Mouse (Mus musculus) intestine, embryonic 16.5 days (tissue): ENCODE measurements around the gene Txlnb. TPM values are rescaled to one million over a fixed set of nuclear protein-coding genes. Genes with fewer than 3 reads are reported as not detected.
"Not testable (repeated sequence)": the region's sequence is repeated elsewhere in the genome, so short reads cannot be mapped to it uniquely, and the experiment has no call there.

Source experiments
- ATAC-seq: fragments of 200-750 bp; cut with Nextera tagmentation; 2 replicates; pipeline ENCODE4 v1.8.0; 2017; ENCODE audit warnings: moderate TSS enrichment, moderate library complexity
- H3K27ac ChIP-seq: fragments of 300-500 bp; sonication (generic); 2 replicates; pipeline ENCODE4 v1.5.1; 2014; ENCODE audit warnings: mild to moderate bottlenecking, low read length
- H3K27me3 ChIP-seq: fragments of 300-500 bp; sonication (generic); replicated peaks from 2 replicates; pipeline ENCODE4 v1.6.1; 2014; ENCODE audit warnings: low read length, control low read depth, mixed read lengths; ENCODE audit not compliant: control insufficient read depth, insufficient read depth
- H3K36me3 ChIP-seq: fragments of 300-500 bp; sonication (generic); 2 replicates; pipeline ENCODE4 v1.6.1; 2014; ENCODE audit warnings: low read length, control low read depth; ENCODE audit not compliant: control insufficient read depth, insufficient read depth
- H3K4me1 ChIP-seq: fragments of 300-500 bp; sonication (generic); 2 replicates; pipeline ENCODE4 v1.6.1; 2014; ENCODE audit warnings: low read length, control low read depth, mixed read lengths; ENCODE audit not compliant: control insufficient read depth, insufficient read depth
- H3K4me2 ChIP-seq: fragments of 300-500 bp; sonication (generic); 2 replicates; pipeline ENCODE4 v1.6.1; 2014; ENCODE audit warnings: low read depth, low read length, control low read depth
- H3K4me3 ChIP-seq: fragments of 300-500 bp; sonication (generic); 2 replicates; pipeline ENCODE4 v1.5.1; 2014; ENCODE audit warnings: mild to moderate bottlenecking, low read length
- H3K9ac ChIP-seq: fragments of 300-500 bp; sonication (generic); 2 replicates; pipeline ENCODE4 v1.6.1; 2014; ENCODE audit warnings: low read depth, low read length
- H3K9me3 ChIP-seq: fragments of 300-500 bp; sonication (generic); 2 replicates; pipeline ENCODE4 v1.6.1; 2016; ENCODE audit warnings: low read length, control low read depth; ENCODE audit not compliant: control insufficient read depth
- WGBS: fragments of 180-500 bp; shearing (Covaris S2); extraction: QIAGEN DNeasy Blood & Tissue Kit; methylation state at CpG from one replicate; pipeline ENCODE4 v1.1.7; 2014; 5-methylcytosine and 5-hydroxymethylcytosine counted together
- polyA plus RNA-seq: library from polyadenylated mRNA; unstranded; fragments of >200 nt; fragmentation: Nextera tagmentation; extraction: Ambion mirVana; gene quantifications from 2 replicates; pipeline ENCODE4 v1.2.1, GENCODE M21; 2015

Txlnb gene
- polyA plus RNA-seq, 1 experiment from 2014 or later = 0.13 TPM

DNA sequence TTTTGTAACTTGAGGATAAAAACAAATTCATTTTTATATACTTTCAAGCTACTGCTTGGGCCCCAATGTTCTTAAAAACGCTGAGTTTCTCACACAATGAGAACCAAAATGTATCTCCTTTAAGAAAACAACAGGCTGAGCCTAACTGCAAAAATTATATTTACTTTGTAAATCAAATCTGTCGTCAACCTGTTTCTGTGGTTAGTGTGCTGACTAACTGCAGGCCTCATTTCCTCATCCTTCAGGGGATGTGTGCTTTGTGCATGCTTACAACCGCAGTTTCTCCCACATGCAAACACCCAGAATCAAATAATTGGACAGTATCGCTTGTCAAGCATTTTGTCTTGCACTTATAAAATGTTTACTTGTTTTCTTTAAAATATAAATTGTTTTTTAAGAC, 20.9 kb upstream of the Txlnb start:
- Histone ChIP-seq H3K27ac (no peak overlapping the region), H3K36me3 (no peaks in the 10 kb centered on the region), H3K9me3 (no peaks in the 10 kb centered on the region), H3K27me3 (no peaks in the 10 kb centered on the region), H3K4me1 (no peaks in the 10 kb centered on the region), H3K4me2 (no peak overlapping the region), H3K9ac (no peak overlapping the region), H3K4me3 (no peak overlapping the region)
- no peak for ATAC-seq
- WGBS = 60% methylated on average over 4 of the region's 4 CpGs

DNA sequence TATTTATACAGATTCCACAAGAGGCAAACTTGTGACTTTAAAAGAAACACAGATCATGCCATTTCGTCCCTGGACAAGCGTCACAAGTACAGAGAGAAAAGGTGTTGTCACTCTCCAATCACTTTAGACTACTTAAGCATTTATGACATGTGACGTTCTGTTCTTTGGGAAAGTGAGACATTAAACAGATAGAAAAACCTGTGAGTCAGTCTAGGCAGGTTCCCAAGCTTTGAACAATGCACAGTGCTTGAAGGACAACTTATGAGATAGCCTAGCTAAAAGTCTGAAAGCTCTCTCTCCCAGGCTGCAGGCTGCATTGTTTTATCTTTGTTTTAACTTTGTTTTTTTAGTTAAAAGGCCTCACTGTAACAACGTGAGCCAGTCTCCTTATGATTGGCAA, 19.3 kb upstream of the Txlnb start:
- not testable (repeated sequence) for H3K9me3 ChIP-seq, H3K4me1 ChIP-seq, ATAC-seq, H3K36me3 ChIP-seq, H3K4me3 ChIP-seq, H3K27ac ChIP-seq, H3K27me3 ChIP-seq, H3K4me2 ChIP-seq, H3K9ac ChIP-seq
- 56% methylated on average over 4 of the region's 4 CpGs for WGBS

DNA sequence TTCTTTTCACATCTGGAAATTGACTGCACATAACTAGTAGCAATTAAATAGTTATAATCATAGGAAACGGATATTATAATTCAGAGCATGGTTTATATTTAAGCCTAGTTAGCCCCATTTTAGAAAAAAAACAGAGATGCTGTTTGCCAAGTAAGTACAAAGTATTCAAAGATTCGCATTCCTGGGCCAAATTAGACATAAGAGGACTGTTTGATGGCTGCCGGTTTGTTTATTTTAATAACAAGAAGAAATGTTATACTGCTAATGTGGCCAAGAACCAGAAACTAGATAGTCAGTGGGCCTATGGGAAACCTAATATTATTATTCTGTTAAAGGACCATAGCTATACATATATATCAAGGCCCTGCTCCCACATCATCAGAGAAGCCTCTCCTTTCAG, 9.3 kb upstream of the Txlnb start:
- Histone ChIP-seq H3K36me3 (no peaks in the 10 kb centered on the region), H3K4me2 (no peak overlapping the region), H3K9ac (no peak overlapping the region), H3K27ac (no peak overlapping the region), H3K4me1 (no peaks in the 10 kb centered on the region), H3K4me3 (no peak overlapping the region), H3K27me3 (no peaks in the 10 kb centered on the region), H3K9me3 (no peaks in the 10 kb centered on the region)
- WGBS = 63% methylated on average over 3 of the region's 3 CpGs
- ATAC-seq = no peak

DNA sequence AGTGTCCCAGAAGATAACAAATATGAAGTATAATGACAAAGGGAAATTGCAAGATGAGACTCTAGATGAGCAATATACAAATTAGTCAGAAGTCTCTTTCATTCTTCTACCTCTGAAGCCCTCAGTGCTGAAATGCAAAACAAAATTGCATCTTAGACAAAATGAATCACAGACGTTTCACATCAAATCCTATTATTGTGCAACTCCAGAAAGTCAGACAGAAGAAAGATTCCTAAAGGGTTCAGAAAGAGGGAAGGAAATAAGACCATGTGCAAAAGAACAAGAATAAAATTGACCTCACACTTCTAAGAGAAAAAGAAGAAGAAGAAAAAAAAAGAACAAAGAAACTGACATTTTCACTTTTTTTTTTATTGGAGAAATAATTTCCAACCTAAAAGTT, 8.1 kb upstream of the Txlnb start:
- H3K27ac ChIP-seq = no peak overlapping the region
- H3K9me3 ChIP-seq = no peaks in the 10 kb centered on the region
- no peak overlapping the region for H3K4me2 ChIP-seq
- H3K27me3 ChIP-seq = no peaks in the 10 kb centered on the region
- no peak overlapping the region for H3K9ac ChIP-seq
- no peaks in the 10 kb centered on the region for H3K4me1 ChIP-seq
- H3K36me3 ChIP-seq = no peaks in the 10 kb centered on the region
- ATAC-seq = no peak
- 82% methylated on average over 1 of the region's 1 CpGs for WGBS
- no peak overlapping the region for H3K4me3 ChIP-seq

DNA sequence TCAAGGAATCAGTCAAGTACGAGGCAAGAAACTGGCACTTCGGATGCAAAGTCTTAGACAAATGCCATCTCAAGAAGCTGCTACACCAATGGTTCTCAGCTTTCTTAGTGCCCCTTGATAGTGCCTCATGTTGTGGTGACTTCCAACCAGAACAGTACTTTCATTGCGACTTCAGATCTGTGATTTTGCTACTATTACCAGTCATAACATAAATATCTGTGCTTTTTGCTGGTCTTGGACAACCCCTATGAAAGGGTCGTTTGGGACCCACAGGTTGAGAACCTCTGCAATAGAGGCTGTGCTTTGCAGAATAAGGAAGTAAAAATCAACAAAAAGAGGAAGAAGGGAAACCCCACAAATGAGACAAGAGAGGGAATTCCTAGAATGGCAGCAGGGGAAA, 7.7 kb upstream of the Txlnb start:
- H3K4me3 ChIP-seq = no peak overlapping the region
- no peak overlapping the region for H3K27ac ChIP-seq
- ATAC-seq = no peak
- H3K9ac ChIP-seq = no peak overlapping the region
- no peaks in the 10 kb centered on the region for H3K9me3 ChIP-seq
- H3K4me2 ChIP-seq = no peak overlapping the region
- H3K36me3 ChIP-seq = no peaks in the 10 kb centered on the region
- H3K4me1 ChIP-seq = no peaks in the 10 kb centered on the region
- no peaks in the 10 kb centered on the region for H3K27me3 ChIP-seq
- 86% methylated on average over 4 of the region's 4 CpGs for WGBS

DNA sequence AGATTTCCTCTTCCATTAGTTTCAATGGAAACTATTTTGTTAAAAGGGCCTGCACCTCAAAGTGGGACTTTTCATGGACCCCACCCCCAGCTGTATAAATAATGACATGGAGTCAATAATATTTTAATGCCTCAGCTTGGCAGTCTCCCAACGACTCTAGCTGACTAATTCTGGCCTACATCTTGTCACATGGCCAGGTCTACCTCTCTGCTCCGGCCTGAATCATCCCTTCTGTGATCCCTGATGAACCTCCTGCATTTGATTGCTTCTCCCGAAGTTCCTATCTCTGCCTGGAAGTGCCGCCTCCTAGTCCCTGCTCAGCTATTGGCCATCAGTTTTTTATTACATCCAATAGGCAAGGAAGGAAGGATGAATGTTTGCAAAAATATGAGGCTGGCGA, 2.1 kb upstream of the Txlnb start:
- Histone ChIP-seq H3K36me3 (no peaks in the 10 kb centered on the region), H3K27me3 (no peaks in the 10 kb centered on the region), H3K27ac (no peak overlapping the region), H3K4me3 (no peak overlapping the region), H3K4me1 (no peaks in the 10 kb centered on the region), H3K9me3 (no peaks in the 10 kb centered on the region), H3K4me2 (no peak overlapping the region), H3K9ac (no peak overlapping the region)
- ATAC-seq = no peak
- 71% methylated on average over 5 of the region's 5 CpGs for WGBS

DNA sequence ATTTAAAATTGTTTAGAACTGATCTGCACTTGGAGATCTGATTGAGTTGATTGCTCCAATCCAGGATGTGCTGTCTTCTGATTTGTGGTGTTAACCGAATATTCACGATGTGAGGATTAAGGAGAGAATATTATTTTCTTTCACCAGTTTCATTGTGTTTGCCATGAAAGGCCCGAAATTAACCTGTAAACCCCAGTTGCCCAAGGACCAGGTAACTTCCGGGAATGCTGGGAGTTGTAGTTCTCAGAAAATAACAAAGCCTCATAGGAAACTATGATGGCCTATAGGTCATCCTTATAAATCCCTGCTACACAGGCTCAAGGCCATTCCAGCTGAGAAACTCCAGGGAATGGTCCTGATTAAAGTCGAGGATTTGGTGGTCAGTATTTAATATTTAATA, 1.6 kb upstream of the Txlnb start:
- Histone ChIP-seq H3K36me3 (no peaks in the 10 kb centered on the region), H3K4me1 (no peaks in the 10 kb centered on the region), H3K9me3 (no peaks in the 10 kb centered on the region), H3K4me2 (no peak overlapping the region), H3K4me3 (no peak overlapping the region), H3K27ac (no peak overlapping the region), H3K27me3 (no peaks in the 10 kb centered on the region), H3K9ac (no peak overlapping the region)
- no peak for ATAC-seq
- 91% methylated on average over 5 of the region's 5 CpGs for WGBS

DNA sequence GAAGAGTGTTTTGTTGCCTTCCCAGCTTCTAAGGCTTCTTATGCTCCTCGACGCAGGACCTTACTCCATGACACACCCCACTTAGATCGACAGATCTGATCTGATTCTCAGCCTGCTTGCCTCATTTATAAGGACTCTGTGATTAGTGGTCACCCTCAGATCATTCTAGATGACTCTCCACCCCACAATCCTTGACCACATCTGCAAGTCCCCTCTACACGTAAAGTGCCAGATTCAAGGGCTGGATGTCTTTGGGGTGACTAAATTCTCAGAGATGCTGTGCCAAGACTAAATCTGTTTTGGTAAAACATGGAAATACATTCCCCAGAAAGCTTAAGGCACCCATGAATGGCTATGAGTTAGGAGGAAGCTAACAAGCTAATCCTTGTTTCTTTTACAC, 799 bp upstream of the Txlnb start:
- no peak overlapping the region for H3K4me3 ChIP-seq
- H3K36me3 ChIP-seq = no peaks in the 10 kb centered on the region
- no peaks in the 10 kb centered on the region for H3K4me1 ChIP-seq
- no peaks in the 10 kb centered on the region for H3K9me3 ChIP-seq
- no peak for ATAC-seq
- no peaks in the 10 kb centered on the region for H3K27me3 ChIP-seq
- WGBS = 81% methylated on average over 4 of the region's 4 CpGs
- H3K27ac ChIP-seq = no peak overlapping the region
- no peak overlapping the region for H3K9ac ChIP-seq
- H3K4me2 ChIP-seq = no peak overlapping the region

DNA sequence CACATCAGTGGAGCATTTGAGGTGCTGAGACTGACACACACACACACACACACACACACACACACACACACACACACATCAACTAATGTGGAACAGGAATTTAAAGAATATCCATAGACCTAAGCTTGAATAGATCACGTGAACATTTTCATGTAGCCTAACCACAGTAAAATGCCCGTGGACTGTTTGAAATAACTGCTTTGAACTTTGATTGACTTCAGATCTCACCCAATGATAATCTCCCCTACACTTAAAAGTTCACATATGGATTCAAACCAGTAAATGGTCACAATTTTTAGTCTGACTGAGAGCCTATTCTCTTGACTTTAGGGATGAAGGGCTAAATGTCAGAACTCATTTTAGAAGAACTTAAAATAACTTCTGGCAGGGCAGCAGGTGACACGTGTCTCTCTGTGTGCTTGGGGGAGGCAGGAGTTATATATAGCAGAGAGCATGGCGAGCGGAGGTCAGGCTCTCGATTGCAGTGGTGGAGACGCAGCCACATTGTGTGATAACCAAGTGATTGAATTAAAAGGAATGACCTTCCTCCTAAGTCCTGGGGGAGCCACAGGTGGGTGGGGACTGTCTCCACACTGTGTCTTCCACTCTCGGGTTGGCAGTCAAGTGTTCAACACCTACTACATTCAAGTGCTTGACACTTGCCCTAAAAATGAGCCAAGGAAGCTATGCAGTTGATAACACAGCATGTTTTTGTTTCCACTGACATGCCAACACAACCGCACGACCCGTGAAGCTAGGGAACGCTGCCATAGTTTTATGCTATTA, 1.0 kb downstream of the Txlnb start:
- no peak overlapping the region for H3K4me3 ChIP-seq
- WGBS = 62% methylated on average over 12 of the region's 12 CpGs
- no peak overlapping the region for H3K9ac ChIP-seq
- ATAC-seq = no peak
- no peak overlapping the region for H3K27ac ChIP-seq
- no peaks in the 10 kb centered on the region for H3K9me3 ChIP-seq
- no peaks in the 10 kb centered on the region for H3K36me3 ChIP-seq
- H3K4me1 ChIP-seq = no peaks in the 10 kb centered on the region
- H3K4me2 ChIP-seq = no peak overlapping the region
- no peaks in the 10 kb centered on the region for H3K27me3 ChIP-seq

DNA sequence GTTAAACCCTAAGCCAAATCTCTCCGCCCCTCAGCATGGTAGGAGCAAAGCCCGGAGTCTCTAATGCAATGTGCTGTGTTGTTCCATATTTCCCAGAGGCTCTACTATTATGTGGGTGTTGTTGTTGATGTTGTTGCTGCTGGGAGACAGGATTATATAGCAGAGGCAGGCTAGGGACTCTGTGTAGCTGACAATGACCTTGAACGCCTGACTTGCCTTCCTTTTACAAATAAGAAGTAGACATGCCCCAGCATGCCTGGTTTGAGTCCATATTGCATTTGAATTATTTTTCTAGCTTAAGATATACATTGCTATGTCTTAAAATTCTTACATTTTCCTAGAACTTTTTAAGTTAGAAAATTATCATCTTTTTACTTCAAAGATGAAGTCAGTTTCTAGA, 1.7 kb downstream of the Txlnb start:
- 87% methylated on average over 3 of the region's 3 CpGs for WGBS
- H3K4me1 ChIP-seq = no peaks in the 10 kb centered on the region
- ATAC-seq = no peak

More for the DNA sequence above, 1.7 kb downstream of the Txlnb start:
- no peaks in the 10 kb centered on the region for H3K36me3 ChIP-seq
- no peak overlapping the region for H3K27ac ChIP-seq
- no peak overlapping the region for H3K9ac ChIP-seq
- no peak overlapping the region for H3K4me2 ChIP-seq
- H3K27me3 ChIP-seq = no peaks in the 10 kb centered on the region
- H3K4me3 ChIP-seq = no peak overlapping the region
- H3K9me3 ChIP-seq = no peaks in the 10 kb centered on the region
